Mouse (Mus musculus): ENCODE results near the gene Rcc1l.

The Rcc1l gene

DNA sequence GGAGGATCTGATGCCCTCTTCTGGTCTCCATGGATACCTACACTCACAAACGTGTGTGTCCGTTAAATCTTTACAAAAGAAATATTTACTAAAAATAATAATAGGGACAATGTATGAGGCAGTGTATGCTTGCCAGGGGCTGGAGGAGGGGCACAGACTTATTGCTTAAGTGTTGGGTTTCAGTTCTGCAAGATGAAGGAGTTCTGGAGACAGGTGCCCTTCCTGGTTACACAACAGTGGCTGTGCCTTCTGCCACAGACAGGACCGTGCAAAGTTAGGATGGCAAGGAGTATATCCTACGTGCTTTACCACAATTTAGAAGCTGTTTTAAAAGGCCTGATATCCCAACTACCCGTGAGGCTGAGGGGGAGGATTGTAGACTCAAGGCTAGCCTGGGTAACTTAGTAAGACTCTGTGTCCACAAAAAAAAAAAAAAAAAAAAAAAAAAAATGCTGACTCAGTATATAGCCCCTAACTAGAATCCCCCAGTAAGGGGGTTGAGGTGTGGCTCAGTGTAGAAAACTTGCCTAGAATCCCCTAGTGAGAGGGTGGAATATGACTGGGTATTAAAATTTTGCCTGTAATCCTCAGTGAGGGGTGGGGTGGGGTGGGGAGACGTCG is 60.8 kb downstream of the Rcc1l start:
- DNase-seq (ENCODE audit: low read depth): no peak

GRCm38 (mm10) chr5:134114981-134115380 is 61.6 kb downstream of the Rcc1l start:
- no peak for DNase-seq (ENCODE audit: low read depth)

DNA sequence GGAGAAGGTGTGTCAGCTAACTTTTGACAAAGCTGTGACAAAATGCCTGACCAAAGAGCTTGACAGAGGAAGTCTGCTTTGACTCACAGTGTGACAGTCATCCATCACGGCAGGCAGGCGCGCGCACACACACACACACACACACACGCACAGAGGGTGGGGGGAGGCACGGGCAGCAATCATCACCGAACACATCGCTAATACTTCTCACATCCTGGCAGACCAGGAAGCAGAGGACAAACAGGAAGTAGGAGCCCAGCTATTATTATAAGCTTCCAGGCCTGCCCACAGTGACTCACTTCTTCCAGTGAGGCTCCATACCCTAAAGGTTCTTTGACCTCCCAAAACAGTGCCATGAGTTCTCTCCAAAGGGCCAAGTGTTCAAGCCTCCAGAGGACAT is 70.7 kb downstream of the Rcc1l start:
- no peak for DNase-seq (ENCODE audit: low read depth)

DNA sequence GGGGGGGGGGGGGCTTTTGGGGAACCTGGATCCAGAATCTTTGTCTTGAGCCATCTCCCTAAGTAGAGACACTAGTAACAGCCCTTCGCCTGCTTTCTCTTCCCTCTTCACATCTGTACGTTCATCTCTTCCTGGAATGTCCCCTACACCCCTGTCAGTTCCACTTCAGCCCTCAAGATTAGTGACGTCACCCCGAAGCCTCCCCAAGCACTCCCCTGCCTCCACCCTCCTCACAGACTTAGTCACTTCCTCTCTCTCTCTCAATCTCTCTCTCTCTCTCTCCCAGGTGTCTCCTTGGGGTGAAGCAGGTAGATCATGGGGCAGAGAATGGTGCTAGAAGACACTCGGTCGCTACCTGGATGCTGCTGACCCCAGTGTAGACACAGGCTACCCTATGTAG is 73.9 kb downstream of the Rcc1l start:
- DNase-seq (ENCODE audit: low read depth): no peak

DNA sequence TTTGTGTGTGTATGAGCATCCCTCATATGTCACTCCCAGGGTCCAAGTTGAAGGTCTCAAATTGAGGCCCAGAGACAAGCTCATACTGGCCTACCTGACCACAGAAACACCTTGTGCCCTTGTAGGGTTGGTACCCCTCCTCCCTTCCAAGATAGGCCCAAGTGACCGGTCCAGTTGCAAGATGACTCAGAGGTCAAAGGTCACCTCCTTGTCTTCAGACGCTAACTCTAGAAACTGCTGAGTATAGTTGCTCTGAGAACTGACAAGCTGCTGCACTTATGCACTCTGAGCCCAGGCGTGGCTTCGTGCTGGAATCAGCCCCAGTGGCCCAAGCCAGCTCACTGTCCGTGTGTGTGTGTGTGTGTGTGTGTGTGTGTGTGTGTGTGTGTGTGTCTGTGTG is 74.7 kb downstream of the Rcc1l start:
- DNase-seq (ENCODE audit: low read depth): peak; percentile 24

DNA sequence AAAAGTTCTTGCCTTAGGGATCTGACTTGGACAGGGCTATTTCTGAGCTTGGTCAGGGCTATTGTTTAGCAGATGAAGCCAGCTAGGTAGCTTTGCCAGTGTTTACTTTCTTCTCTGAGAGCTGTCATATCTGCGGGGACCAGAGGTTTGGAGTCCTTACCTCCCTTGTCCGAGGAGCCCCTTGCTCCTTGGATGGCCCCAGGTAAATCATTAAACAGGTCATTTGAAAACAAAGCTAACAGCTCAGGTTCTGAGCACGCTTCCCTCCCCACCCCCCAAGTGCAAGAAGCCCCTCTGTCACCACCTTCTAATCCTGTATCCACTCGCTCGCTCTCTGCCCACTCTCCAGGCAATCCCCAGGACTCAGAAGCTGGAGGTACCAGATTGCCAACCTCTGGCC is 75.3 kb downstream of the Rcc1l start:
- no peak for DNase-seq (ENCODE audit: low read depth)

GRCm38 (mm10) chr5:134100232-134100771 is 76.3 kb downstream of the Rcc1l start:
- no peak for DNase-seq (ENCODE audit: low read depth)

DNA sequence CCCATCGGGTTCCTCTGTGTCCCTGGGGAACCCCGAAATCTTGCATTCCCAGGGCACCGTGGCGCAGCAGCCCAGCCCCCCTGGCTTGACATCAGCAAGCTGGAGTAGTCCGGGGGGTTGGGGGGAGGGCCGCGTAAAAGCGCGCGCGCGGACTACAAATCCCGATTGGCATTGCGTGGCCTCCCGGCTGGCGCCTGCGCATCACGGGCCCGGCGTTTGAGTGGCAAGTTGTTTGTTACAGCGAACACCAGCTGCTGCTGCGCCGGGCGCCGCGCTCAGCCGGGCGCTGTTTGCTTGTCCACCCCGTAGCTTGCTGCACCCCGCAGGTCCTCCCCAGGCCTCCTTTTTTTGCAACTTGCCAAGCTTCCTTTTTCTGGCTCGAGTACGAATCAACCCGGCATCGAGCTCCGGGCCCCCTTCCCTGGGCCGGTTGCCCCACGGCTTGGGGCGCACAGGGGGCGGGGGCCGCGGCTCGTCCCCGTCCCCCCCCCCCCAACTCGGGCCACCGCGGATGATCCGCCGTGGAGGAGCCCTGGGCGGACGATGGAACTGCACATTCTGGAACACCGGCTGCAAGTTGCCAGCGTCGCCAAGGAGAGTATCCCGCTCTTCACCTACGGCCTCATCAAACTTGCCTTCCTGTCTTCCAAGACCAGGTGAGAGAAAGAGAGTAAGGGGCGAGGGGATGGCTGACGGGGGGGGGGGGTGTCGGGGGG is 76.9 kb downstream of the Rcc1l start, which contains the start of gene Castor2:
Gene Castor2, plus strand, starts transcription at position 216 of the 716 bp plus-strand sequence.
- peak; percentile 86 for DNase-seq (ENCODE audit: low read depth)

- no peak for DNase-seq (ENCODE audit: low read depth)
Observed at GRCm38 (mm10) chr5:134098976-134099375, 77.6 kb downstream of the Rcc1l start.

DNA sequence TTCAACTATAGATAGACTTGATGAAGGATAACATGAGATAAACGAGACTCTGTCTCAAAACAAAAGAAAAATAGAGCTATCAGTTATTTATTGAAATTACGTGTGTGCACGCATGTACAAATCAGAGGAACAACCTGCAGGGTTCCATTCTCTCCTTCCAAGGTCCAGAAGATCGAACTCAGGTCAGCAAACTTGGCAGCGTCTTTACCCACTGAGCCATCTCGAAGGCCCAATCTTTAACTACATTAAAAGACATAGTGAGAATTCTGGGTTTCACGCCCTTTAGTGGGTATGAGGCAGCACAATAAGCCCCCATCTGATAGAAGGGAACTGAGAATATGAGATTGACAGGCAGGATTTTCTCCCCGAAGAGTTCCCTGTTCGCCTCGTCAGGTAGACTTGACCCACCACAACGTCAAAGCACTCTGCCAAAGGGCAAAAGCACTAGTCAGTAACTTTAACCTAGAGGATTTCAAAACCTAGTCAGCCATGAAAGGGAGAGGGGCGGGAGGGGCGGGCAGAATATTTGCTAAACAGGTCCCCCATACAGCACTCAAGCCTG is 78.2 kb downstream of the Rcc1l start:
- no peak for DNase-seq (ENCODE audit: low read depth)
